Mouse (Mus musculus) ES-E14 (cell line): ENCODE results near the gene Olfr99. TPM values are rescaled to one million over a fixed set of nuclear protein-coding genes. Genes with fewer than 3 reads are reported as not detected.
A peak's percentile ranks its signal among the peaks of the same experiment; 100 is the strongest.

ENCODE experiments used
- DNase-seq: peaks from one replicate; pipeline ENCODE4 v3.0.0-alpha.2; 2013; ENCODE audit warnings: low read depth, low spot score
- H3K27ac ChIP-seq: 2 replicates; pipeline ENCODE4 v1.5.1; 2012; ENCODE audit warnings: low read depth, mild to moderate bottlenecking, low read length, moderate library complexity, mixed read lengths; ENCODE audit not compliant: poor library complexity, insufficient read depth, severe bottlenecking
- H3K36me3 ChIP-seq: 2 replicates; pipeline ENCODE4 v1.6.1; 2012; ENCODE audit warnings: mild to moderate bottlenecking, low read length, moderate library complexity, mixed read lengths; ENCODE audit not compliant: control insufficient read depth, poor library complexity, insufficient read depth, severe bottlenecking
- H3K4me1 ChIP-seq, 2 experiments: fragments of 150-350 bp in 1 of 2; sonication (generic) in 1 of 2; 2 replicates each; pipeline ENCODE4 v1.6.1; 2012; ENCODE audit warnings: low read length in 2 of 2, mild to moderate bottlenecking in 1 of 2, mixed read lengths in 1 of 2; ENCODE audit not compliant: control insufficient read depth in 2 of 2, insufficient read depth in 2 of 2, poor library complexity in 1 of 2
- H3K4me3 ChIP-seq, 2 experiments: fragments of 150-350 bp in 1 of 2; sonication (generic) in 1 of 2; 2 replicates each; pipeline ENCODE4 v1.5.1; 2012; ENCODE audit warnings: low read length in 2 of 2, low read depth in 1 of 2, mild to moderate bottlenecking in 1 of 2, mixed read lengths in 1 of 2; ENCODE audit not compliant: insufficient read depth in 1 of 2, poor library complexity in 1 of 2, severe bottlenecking in 1 of 2
- H3K9ac ChIP-seq: 2 replicates; pipeline ENCODE4 v1.6.1; 2012; ENCODE audit warnings: low read depth, mild to moderate bottlenecking, low read length, mixed read lengths; ENCODE audit not compliant: poor library complexity, insufficient read depth, severe bottlenecking
- H3K9me3 ChIP-seq: fragments of 150-350 bp; sonication (generic); 2 replicates; pipeline ENCODE4 v1.6.1; 2012; ENCODE audit warnings: low read depth, mild to moderate bottlenecking, low read length; ENCODE audit not compliant: control insufficient read depth, insufficient read depth
- CHD2 ChIP-seq: IDR thresholded peaks from 2 replicates; pipeline ENCODE4 v1.6.1; 2014; ENCODE audit warnings: mild to moderate bottlenecking, low read depth, low read length, inconsistent platforms
- HCFC1 ChIP-seq: IDR thresholded peaks from 2 replicates; pipeline ENCODE4 v1.6.1; 2012; ENCODE audit warnings: low read length, inconsistent platforms, borderline replicate concordance; ENCODE audit not compliant: insufficient read depth
- MAFK ChIP-seq: IDR thresholded peaks from 2 replicates; pipeline ENCODE4 v1.6.1; 2014; ENCODE audit warnings: mild to moderate bottlenecking, low read depth, low read length, inconsistent platforms; ENCODE audit not compliant: insufficient read depth
- ZC3H11A ChIP-seq: IDR thresholded peaks from 2 replicates; pipeline ENCODE4 v1.6.1; 2012; ENCODE audit warnings: low read depth, mild to moderate bottlenecking, inconsistent platforms, low read length, borderline replicate concordance
- ZNF384 ChIP-seq: IDR thresholded peaks from 2 replicates; pipeline ENCODE4 v1.6.1; 2012; ENCODE audit warnings: low read depth, low read length, inconsistent platforms
- in situ Hi-C, 2 experiments: fragments of 600-800 bp; cut with MboI; formaldehyde crosslinking; loops; one replicate each; pipeline ENCODE4 v1.15.1; 2025; ENCODE audit warnings: low sequenced_read_pairs in 2 of 2, inconsistent platforms in 1 of 2; ENCODE audit not compliant: unreplicated experiment in 2 of 2
- total RNA-seq: library from RNA; depleted of rRNA; stranded (reverse); fragments of 300-350 nt; gene quantifications from 2 replicates; pipeline ENCODE4 v1.2.3, GENCODE M21; 2012

The Olfr99 gene
- total RNA-seq, 1 experiment = not detected

DNA sequence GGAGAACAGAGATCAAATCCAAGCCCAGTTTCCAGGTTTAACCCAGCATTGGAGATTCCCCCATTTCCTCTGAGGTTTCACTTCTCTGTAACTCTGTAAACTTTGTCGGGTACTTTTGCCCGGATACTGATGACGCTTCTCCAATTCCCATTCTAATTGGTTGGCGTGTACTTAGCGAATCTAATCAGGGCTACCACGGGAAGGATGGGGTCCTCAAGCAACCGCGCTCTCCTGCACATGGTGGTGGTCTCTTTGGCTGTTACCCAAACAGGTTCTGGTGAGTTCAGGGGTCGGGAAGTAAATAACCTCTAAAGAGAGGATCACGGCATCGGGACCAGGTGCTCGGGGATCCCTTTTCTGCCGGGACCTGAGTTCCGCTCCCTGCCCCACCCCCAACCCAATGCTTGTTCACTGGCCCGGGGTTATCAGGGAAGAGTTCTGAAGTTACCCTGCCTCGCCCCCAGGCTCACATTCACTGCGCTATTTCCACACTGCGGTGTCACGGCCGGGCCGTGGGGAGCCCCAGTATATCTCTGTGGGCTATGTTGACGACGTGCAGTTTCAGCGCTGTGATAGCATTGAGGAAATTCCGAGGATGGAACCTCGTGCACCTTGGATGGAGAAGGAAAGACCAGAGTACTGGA, 13.1 kb downstream of the Olfr99 start, which contains the start of gene H2-M3:
Gene H2-M3 (plus strand): TSS at position 163 of the 644 bp plus-strand sequence.
- H3K9ac ChIP-seq = peak within 1 kb of the TSS; percentile 22
- TF ChIP-seq ZNF384 (no peak), HCFC1 (no peak), ZC3H11A (0 out of 2 replicates have a peak, but pooled peaks have one; percentile 32), MAFK (no peak), CHD2 (peak; percentile 98)
- H3K4me3 ChIP-seq = peak within 1 kb of the TSS; percentile 64
- peaks cover 0 to 2% of the 10 kb centered on the region in 2 experiments; a peak in 1 of 4 replicates for H3K4me1 ChIP-seq
- DNase-seq = peak; percentile 89
- no peak within 1 kb of the TSS for H3K27ac ChIP-seq
- H3K9me3 ChIP-seq = no peaks in the 10 kb centered on the region
- in situ Hi-C loops = no loop called here
- no peaks in the 10 kb centered on the region for H3K36me3 ChIP-seq

DNA sequence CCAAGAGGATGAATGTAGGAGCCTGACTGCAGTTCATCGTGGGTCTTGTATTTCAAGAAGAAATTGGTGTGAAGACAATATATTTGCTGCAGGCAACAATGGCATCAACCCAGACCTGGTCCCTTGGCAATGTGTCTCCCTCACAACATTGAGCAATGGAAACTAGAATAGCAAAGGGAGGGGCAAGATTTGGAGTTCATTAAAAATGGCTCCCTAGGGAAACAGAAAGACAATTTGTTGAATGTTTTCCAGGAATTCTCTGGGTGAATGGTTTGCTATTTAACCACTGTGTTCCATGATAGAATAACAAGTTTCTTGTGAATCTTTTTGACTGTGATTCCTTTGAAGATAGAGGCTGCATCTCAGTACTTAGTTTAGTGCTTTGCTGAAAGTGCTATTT, 19.6 kb downstream of the Olfr99 start, which contains the start of gene Olfr98:
Gene Olfr98 (minus strand): TSS at position 124 of the 400 bp plus-strand sequence.
- no peak within 1 kb of the TSS for H3K4me3 ChIP-seq

DNA sequence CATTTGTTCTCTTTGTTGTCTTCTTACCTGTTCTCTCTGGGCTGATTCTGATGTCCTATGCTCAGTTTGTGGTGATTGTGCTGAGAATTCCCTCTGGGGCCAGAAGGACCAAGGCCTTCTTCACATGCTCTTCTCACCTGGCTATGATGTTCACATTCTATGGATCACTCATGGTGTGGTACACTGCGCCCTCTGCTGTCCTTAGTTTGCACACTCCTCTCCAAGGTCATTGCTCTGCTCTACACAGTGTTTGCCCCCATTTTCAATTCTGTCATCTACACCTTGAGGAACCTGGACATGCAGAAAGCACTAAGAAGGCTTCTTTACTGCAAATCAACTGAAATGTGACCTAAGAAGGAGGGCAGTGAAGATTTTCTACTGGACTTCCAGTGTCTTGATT, 32.7 kb downstream of the Olfr99 start:
- DNase-seq = no peak
- no peak overlapping the region for H3K4me3 ChIP-seq
- in situ Hi-C loops = no loop called here

More for the DNA sequence above, 19.6 kb downstream of the Olfr99 start, which contains the start of gene Olfr98:
- no peak for TF ChIP-seq ZNF384
- no peak for TF ChIP-seq HCFC1
- in situ Hi-C loops = no loop called here
- Histone ChIP-seq H3K9ac (no peak within 1 kb of the TSS), H3K27ac (no peak within 1 kb of the TSS), H3K9me3 (no peaks in the 10 kb centered on the region), H3K36me3 (no peaks in the 10 kb centered on the region), H3K4me1 (no peaks in the 10 kb centered on the region)
- DNase-seq = no peak

DNA sequence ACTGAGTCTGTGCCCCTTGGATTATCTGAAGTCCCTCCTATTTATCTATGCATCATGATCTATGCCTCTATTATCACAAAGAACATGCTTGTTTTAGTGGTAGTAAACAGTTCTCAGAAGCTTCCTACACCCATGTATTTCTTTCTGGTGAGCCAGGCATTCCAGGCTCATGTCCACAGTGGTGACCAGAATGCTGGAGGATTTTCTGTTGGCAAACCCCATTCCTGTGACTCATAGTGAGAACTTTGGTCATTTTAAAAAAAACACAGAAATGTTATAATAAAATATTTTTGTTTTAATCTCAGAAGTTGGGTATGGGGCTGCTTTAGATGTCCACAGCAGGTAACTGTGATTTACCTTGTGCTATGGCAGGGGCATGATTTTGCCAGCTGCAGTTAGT, 33.8 kb downstream of the Olfr99 start:
- Histone ChIP-seq H3K4me3 (no peak overlapping the region), H3K9ac (no peak overlapping the region), H3K36me3 (no peaks in the 10 kb centered on the region), H3K27ac (no peak overlapping the region), H3K9me3 (no peaks in the 10 kb centered on the region), H3K4me1 (peaks cover 2 to 5% of the 10 kb centered on the region in 2 experiments; a peak in 1 of 4 replicates)
- TF ChIP-seq MAFK (no peak), CHD2 (no peak), ZC3H11A (no peak), HCFC1 (no peak), ZNF384 (no peak)
- in situ Hi-C loops = no loop called here
- no peak for DNase-seq

More for the DNA sequence above, 32.7 kb downstream of the Olfr99 start:
- Histone ChIP-seq H3K9me3 (no peaks in the 10 kb centered on the region), H3K9ac (no peak overlapping the region), H3K36me3 (no peaks in the 10 kb centered on the region), H3K27ac (no peak overlapping the region), H3K4me1 (peaks cover 2 to 4% of the 10 kb centered on the region in 2 experiments; a peak in 1 of 4 replicates)
- TF ChIP-seq MAFK (no peak), ZC3H11A (peak; percentile 78), ZNF384 (no peak)

DNA sequence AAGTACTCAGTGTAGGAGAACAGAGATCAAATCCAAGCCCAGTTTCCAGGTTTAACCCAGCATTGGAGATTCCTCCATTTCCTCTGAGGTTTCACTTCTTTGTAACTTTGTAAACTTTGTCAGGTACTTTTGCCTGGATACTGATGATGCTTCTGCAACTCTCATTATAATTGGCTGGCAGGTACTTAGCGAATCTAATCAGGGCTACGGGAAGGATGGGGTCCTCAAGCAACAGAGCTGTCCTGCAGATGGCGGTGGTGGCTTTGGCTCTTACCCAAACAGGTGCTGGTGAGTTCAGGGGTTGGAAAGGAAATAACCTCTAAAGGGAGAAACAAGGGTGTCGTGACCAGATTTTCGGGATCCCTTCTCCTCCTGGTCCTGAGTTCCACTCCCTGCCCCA, 36.5 kb downstream of the Olfr99 start:
- H3K27ac ChIP-seq = no peak overlapping the region
- H3K9me3 ChIP-seq = no peaks in the 10 kb centered on the region
- H3K4me3 ChIP-seq = no peak overlapping the region
- peak; percentile 62 for DNase-seq
- no peak overlapping the region for H3K9ac ChIP-seq
- in situ Hi-C loops = no loop called here
- H3K4me1 ChIP-seq = peaks cover 2 to 5% of the 10 kb centered on the region in 2 experiments; a peak in 1 of 4 replicates
- TF ChIP-seq ZNF384 (no peak), ZC3H11A (no peak), CHD2 (peak; percentile 92)
- H3K36me3 ChIP-seq = no peaks in the 10 kb centered on the region
